Mouse (Mus musculus) left cerebral cortex, postnatal 4 days (tissue): ENCODE measurements at regions not wholly inside any gene's neighbourhood (a gene's known extent, or its start where the extent isn't known, plus 50 kb on each side); places are given as distances from the start of the nearest gene placed in this dataset.
"Not testable (repeated sequence)": the region's sequence is repeated elsewhere in the genome, so short reads cannot be mapped to it uniquely, and the experiment has no call there.

Experiments used
- DNase-seq: peaks from one replicate; pipeline ENCODE4 v3.0.0-alpha.2; 2022
- intact Hi-C: fragments of 180-260 bp; cut with DNase I; formaldehyde crosslinking; loops from one replicate; pipeline ENCODE4 v1.15.1; 2025

GRCm38 (mm10) chr3:22551516-22551915 is 475.1 kb downstream of the Tbl1xr1 start:
- DNase-seq = peak; percentile 47
- intact Hi-C loops = no loop called here

GRCm38 (mm10) chr3:22559556-22559955 is 483.1 kb downstream of the Tbl1xr1 start:
- intact Hi-C loops = no loop called here
- no peak for DNase-seq

- DNase-seq, intact Hi-C loops: not testable (repeated sequence)
These were observed 484.2 kb downstream of the Tbl1xr1 start for GRCm38 (mm10) chr3:22560476-22561170.
